Mouse (Mus musculus) spleen, embryonic (tissue): ENCODE data around the gene Slc6a21.

Source experiments
- CTCF ChIA-PET: fragments of 350-600 bp; sonication (Branson Sonifier 250); formaldehyde crosslinking; loops from one replicate; lab custom pipeline; 2022; lab: Charles Lee

The Slc6a21 gene

GRCm38 (mm10) chr7:45277136-45277760 lies at the start of gene Slc6a21:
Slc6a21 (plus strand) TSS chr7:45277513.
- CTCF ChIA-PET, result interaction anchor here (0.5 to 1.1 kb wide), 3 partner anchors 23 to 241 kb away, joined by 3 to 6 read pairs (median 4); partner anchors contain the start of gene Kcna7

GRCm38 (mm10) chr7:45228548-45228947 lies 48.8 kb upstream of the Slc6a21 start:
- CTCF ChIA-PET, result interaction anchor here (0.6 kb wide), 1 partner anchor 11 kb away, joined by 3 read pairs; no protein-coding TSS in a partner anchor

- CTCF ChIA-PET, result interaction anchor here (0.6 kb wide), 1 partner anchor 213 kb away, joined by 3 read pairs; the partner anchor contains the start of gene Scaf1
These were observed 48.3 kb upstream of the Slc6a21 start for GRCm38 (mm10) chr7:45229046-45229445.

GRCm38 (mm10) chr7:45229459-45230203 lies 47.7 kb upstream of the Slc6a21 start:
- CTCF ChIA-PET, result interaction anchor here (0.6 kb wide), 1 partner anchor 213 kb away, joined by 3 read pairs; the partner anchor contains the start of gene Scaf1

GRCm38 (mm10) chr7:45231192-45231591 lies 46.1 kb upstream of the Slc6a21 start:
- CTCF ChIA-PET, result interaction anchor here (0.6 to 0.7 kb wide), 3 partner anchors 9 to 179 kb away, joined by 3 to 4 read pairs (median 3); partner anchors contain the start of gene Prr12

- CTCF ChIA-PET, result interaction anchor here (0.6 to 0.7 kb wide), 3 partner anchors 10 to 985 kb away, joined by 3 to 7 read pairs (median 6); partner anchors contain the start of genes 1700028J19Rik and 2410002F23Rik
These were observed 45.4 kb upstream of the Slc6a21 start for GRCm38 (mm10) chr7:45231941-45232340.

- CTCF ChIA-PET, result interaction anchor here (0.6 kb wide), 3 partner anchors 63 to 986 kb away, joined by 4 to 6 read pairs (median 6); partner anchors contain the start of genes 1700028J19Rik and 2410002F23Rik
These were observed 44.4 kb upstream of the Slc6a21 start for GRCm38 (mm10) chr7:45232716-45233465.

- CTCF ChIA-PET, result interaction anchor here (0.5 to 0.6 kb wide), 3 partner anchors 64 to 510 kb away, joined by 4 to 6 read pairs (median 5); no protein-coding TSS in a partner anchor
These were observed 43.6 kb upstream of the Slc6a21 start for GRCm38 (mm10) chr7:45233580-45234332.

- CTCF ChIA-PET, result interaction anchor here (0.5 kb wide), 1 partner anchor 170 kb away, joined by 5 read pairs; no protein-coding TSS in a partner anchor
These were observed 42.9 kb upstream of the Slc6a21 start for GRCm38 (mm10) chr7:45234333-45234841.

GRCm38 (mm10) chr7:45234922-45235571 lies 42.3 kb upstream of the Slc6a21 start:
- CTCF ChIA-PET, result interaction anchor here (1.0 kb wide), 1 partner anchor 53 kb away, joined by 3 read pairs; no protein-coding TSS in a partner anchor

GRCm38 (mm10) chr7:45235656-45236180 lies 41.6 kb upstream of the Slc6a21 start:
- CTCF ChIA-PET, result interaction anchor here (1.0 kb wide), 1 partner anchor 54 kb away, joined by 3 read pairs; no protein-coding TSS in a partner anchor

- CTCF ChIA-PET, result interaction anchor here (1.2 kb wide), 1 partner anchor 30 kb away, joined by 7 read pairs; no protein-coding TSS in a partner anchor
These were observed 39.3 kb upstream of the Slc6a21 start for GRCm38 (mm10) chr7:45237747-45238699.

GRCm38 (mm10) chr7:45238723-45239496 lies 38.4 kb upstream of the Slc6a21 start, which contains the start of gene Cd37:
Cd37 (minus strand) TSS chr7:45239115.
- CTCF ChIA-PET, result interaction anchor here (1.2 kb wide), 1 partner anchor 31 kb away, joined by 7 read pairs; no protein-coding TSS in a partner anchor

GRCm38 (mm10) chr7:45240109-45240508 lies 37.2 kb upstream of the Slc6a21 start:
- CTCF ChIA-PET, result interaction anchor here (0.6 to 0.7 kb wide), 4 partner anchors 12 to 273 kb away, joined by 3 read pairs; no protein-coding TSS in a partner anchor

GRCm38 (mm10) chr7:45240633-45241388 lies 36.5 kb upstream of the Slc6a21 start, which contains the start of gene Slc6a16:
Slc6a16 (plus strand) TSS chr7:45241085.
- CTCF ChIA-PET, result no interaction called here

GRCm38 (mm10) chr7:45241389-45241749 lies 35.9 kb upstream of the Slc6a21 start:
- CTCF ChIA-PET, result no interaction called here
